17 mouse cellular contexts compared by ENCODE assay signal in genomic region chr11:69447299-69447698, GRCm38 (mm10).
"Had no signal": no experiment of that assay in that cellular context is flagged by ENCODE, and none has a peak within 500 bp of the region (broad histone marks: within the 10 kb centered on the region; RNA-seq: fewer than 3 reads in every experiment).

No protein-coding gene starts in this region.

- H3K9ac ChIP-seq: kidney, embryonic 15.5 days; limb, embryonic 12.5 days; limb, embryonic 15.5 days; liver, embryonic 14.5 days; liver, postnatal 0 days; lung, embryonic 14.5 days had no signal

- H3K4me2 ChIP-seq: kidney, embryonic 15.5 days; limb, embryonic 12.5 days; limb, embryonic 15.5 days; liver, embryonic 11.5 days; lung, embryonic 14.5 days had no signal

- H3K27me3 ChIP-seq: kidney, embryonic 15.5 days; limb, embryonic 12.5 days; limb, embryonic 15.5 days had no signal

- H3K36me3 ChIP-seq: kidney, embryonic 15.5 days; limb, embryonic 12.5 days; limb, embryonic 15.5 days had no signal

- ATAC-seq: liver, postnatal 0 days; lung, postnatal 0 days had no signal

- H3K4me3 ChIP-seq: kidney, embryonic 15.5 days; limb, embryonic 12.5 days; limb, embryonic 15.5 days had no signal

- H3K27ac ChIP-seq: kidney, embryonic 15.5 days; limb, embryonic 12.5 days; limb, embryonic 15.5 days; liver, embryonic 14.5 days; macrophage had no signal

- H3K9me3 ChIP-seq: kidney, embryonic 15.5 days; limb, embryonic 15.5 days had no signal

- DNase-seq: kidney, adult 11 months; kidney, adult 8-10 months; kidney, postnatal 10 days; kidney, postnatal 36 days; left cerebral cortex, postnatal 4 days; liver, postnatal 0 days; lung, embryonic 14.5 days; thymus, adult 2 months; thymus, postnatal 14 days; thymus, postnatal 4 days had no signal
